In the genomic region with DNA sequence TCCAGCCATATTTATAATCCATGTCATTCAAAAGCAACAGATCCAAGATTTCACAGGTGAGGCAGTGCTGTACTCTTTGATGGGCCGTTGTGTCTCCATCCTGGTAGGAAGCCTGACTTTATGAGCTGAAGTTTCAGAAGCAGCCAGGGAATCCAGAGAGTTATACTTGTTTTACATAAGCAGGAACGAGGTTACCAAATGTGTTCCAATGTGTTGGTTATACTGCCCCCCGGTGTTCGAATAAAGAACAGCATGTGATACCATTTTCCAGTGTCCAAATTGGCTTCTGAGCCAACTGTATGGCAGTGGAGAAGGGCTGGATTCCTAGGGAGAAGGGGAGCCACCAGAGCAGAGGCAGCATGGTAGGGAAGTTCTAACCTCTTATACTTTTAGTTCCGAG, we compare ENCODE assay signal across 9 mouse cellular contexts. TPM values are rescaled to one million over a fixed set of nuclear protein-coding genes. Genes with fewer than 3 reads are reported as not detected.
DNase-seq lines count a peak whose midpoint lies in the region; ATAC-seq and TF ChIP-seq lines count a peak whose summit lies in the region.
"Had no signal": no experiment of that assay in that cellular context is flagged by ENCODE, and none has a peak within 500 bp of the region (broad histone marks: within the 10 kb centered on the region; RNA-seq: fewer than 3 reads in every experiment).

No protein-coding gene starts in this region.

- no peaks in the 10 kb centered on the region for H3K9me3 ChIP-seq in kidney, embryonic 16.5 days (ENCODE audit: low read length)
- H3K9me3 ChIP-seq in midbrain, embryonic 13.5 days = no peaks in the 10 kb centered on the region
- H3K9me3 ChIP-seq: embryonic facial prominence, embryonic 15.5 days had no signal

- ATAC-seq in kidney, embryonic 16.5 days (ENCODE audit: low FRiP score, low TSS enrichment) = no peak
- ATAC-seq in midbrain, embryonic 13.5 days = peak; percentile 24; the same call in 1 of the 2 replicates

- peak; percentile 43 for TF ChIP-seq CTCF in kidney, adult 2 months (conservative IDR thresholded peaks at IDR 0.05; ENCODE audit: insufficient read depth, insufficient read length, low read depth, low read length)
- TF ChIP-seq CTCF in left cerebral cortex, adult 2 months (IDR thresholded peaks at IDR 0.05) = peak; percentile 85

- TF ChIP-seq POLR2A in kidney, adult 2 months (IDR thresholded peaks at IDR 0.05; ENCODE audit: low read depth, low read length) = no peak

- H3K4me3 ChIP-seq in kidney, adult 2 months (ENCODE audit: insufficient read depth, low read depth, low read length) = no peak overlapping the region
- no peak overlapping the region for H3K4me3 ChIP-seq in kidney, embryonic 16.5 days (ENCODE audit: low read length)
- no peak overlapping the region for H3K4me3 ChIP-seq in left cerebral cortex, adult 2 months
- no peak overlapping the region for H3K4me3 ChIP-seq in midbrain, embryonic 13.5 days (replicated peaks)
- H3K4me3 ChIP-seq: embryonic facial prominence, embryonic 15.5 days had no signal

- no peaks in the 10 kb centered on the region for H3K36me3 ChIP-seq in kidney, adult 2 months (ENCODE audit: control insufficient read depth, insufficient read depth, low read length)
- H3K36me3 ChIP-seq in kidney, embryonic 16.5 days (ENCODE audit: insufficient read depth, low read length) = no peaks in the 10 kb centered on the region
- H3K36me3 ChIP-seq in midbrain, embryonic 13.5 days = no peaks in the 10 kb centered on the region
- no peaks in the 10 kb centered on the region for H3K36me3 ChIP-seq in splenic B cell, adult 2 months (ENCODE audit: control insufficient read depth, insufficient read depth, low read length, poor library complexity, severe bottlenecking)
- H3K36me3 ChIP-seq: embryonic facial prominence, embryonic 15.5 days had no signal

- intact Hi-C loops in heart, postnatal 14 days (cut with DNase I) = loop anchor here (1.0 to 2.0 kb wide), 2 partner anchors 184 to 359 kb away; no protein-coding TSS in a partner anchor
- intact Hi-C loops in left cerebral cortex, adult 2 months (cut with DNase I) = loop anchor here (1.0 to 2.0 kb wide), 3 partner anchors 184 to 359 kb away; no protein-coding TSS in a partner anchor

- H3K27ac ChIP-seq in kidney, adult 2 months (ENCODE audit: insufficient read depth, low read depth, low read length) = no peak overlapping the region
- no peak overlapping the region for H3K27ac ChIP-seq in kidney, embryonic 16.5 days (ENCODE audit: low read length)
- no peak overlapping the region for H3K27ac ChIP-seq in left cerebral cortex, adult 2 months
- H3K27ac ChIP-seq in midbrain, embryonic 13.5 days = no peak overlapping the region
- H3K27ac ChIP-seq: embryonic facial prominence, embryonic 15.5 days had no signal

- 7% methylated on average over 5 of the region's 5 CpGs for WGBS in kidney, adult 2 months
- WGBS in kidney, embryonic 16.5 days = 13% methylated on average over 5 of the region's 5 CpGs
- WGBS in midbrain, embryonic 13.5 days = 10% methylated on average over 5 of the region's 5 CpGs

- no peaks in the 10 kb centered on the region for H3K4me1 ChIP-seq in kidney, adult 2 months (ENCODE audit: control insufficient read depth, insufficient read depth, low read length)
- H3K4me1 ChIP-seq in kidney, embryonic 16.5 days (ENCODE audit: insufficient read depth, low read length) = no peaks in the 10 kb centered on the region
- H3K4me1 ChIP-seq in midbrain, embryonic 13.5 days (replicated peaks) = no peaks in the 10 kb centered on the region
- H3K4me1 ChIP-seq: embryonic facial prominence, embryonic 15.5 days had no signal

- peak; percentile 79 for DNase-seq in kidney, adult 2 months
- peak; percentile 81 for DNase-seq in adrenal gland, postnatal 10 days
- peak; percentile 81 for DNase-seq in embryo, embryonic 11 days
- DNase-seq in heart, postnatal 14 days = peak; percentile 62 to 76
- peak; percentile 64 to 73 for DNase-seq in left cerebral cortex, adult 2 months (ENCODE audit: extremely low spot score in 1 of 2, low spot score in 2 of 2)
- DNase-seq in splenic B cell, adult 2 months (ENCODE audit: low read depth, low spot score) = peak; percentile 82

- no peaks in the 10 kb centered on the region for H3K27me3 ChIP-seq in kidney, adult 2 months (replicated peaks; ENCODE audit: control insufficient read depth, insufficient read depth, low read length)
- H3K27me3 ChIP-seq in kidney, embryonic 16.5 days (ENCODE audit: insufficient read depth, low read length) = no peaks in the 10 kb centered on the region
- H3K27me3 ChIP-seq in midbrain, embryonic 13.5 days = no peaks in the 10 kb centered on the region
- no peaks in the 10 kb centered on the region for H3K27me3 ChIP-seq in splenic B cell, adult 2 months (ENCODE audit: control insufficient read depth, insufficient read depth, low read length, poor library complexity, severe bottlenecking)
- H3K27me3 ChIP-seq: embryonic facial prominence, embryonic 15.5 days had no signal

- H3K4me2 ChIP-seq in kidney, embryonic 16.5 days (replicated peaks; ENCODE audit: low read depth, low read length) = no peak overlapping the region
- H3K4me2 ChIP-seq in midbrain, embryonic 13.5 days (replicated peaks) = no peak overlapping the region
- H3K4me2 ChIP-seq: embryonic facial prominence, embryonic 15.5 days had no signal

- no peak overlapping the region for H3K9ac ChIP-seq in kidney, embryonic 16.5 days (replicated peaks; ENCODE audit: low read length)
- H3K9ac ChIP-seq in midbrain, embryonic 13.5 days (replicated peaks) = no peak overlapping the region
- H3K9ac ChIP-seq: embryonic facial prominence, embryonic 15.5 days had no signal

RNA-seq across cellular contexts. Expression of gene Znrf3, which starts 29.5 kb away (rescaled TPM):
- polyA plus RNA-seq in kidney, adult 2 months (2012; rRNA removed) = 6.2 and 7.7 TPM in 2 replicates
- polyA plus RNA-seq in kidney, embryonic 16.5 days (2015; fragmentation: Nextera tagmentation; extraction: Ambion mirVana) = 16.5 and 18.8 TPM in 2 replicates
- total RNA-seq in adrenal gland, postnatal 10 days (2021) = 10 to 100 TPM; 23.9 to 29.3 TPM
- total RNA-seq in heart, postnatal 14 days (2021) = 10 to 100 TPM; 10.4 to 12.6 TPM
- total RNA-seq in left cerebral cortex, adult 2 months (2021) = 10 to 100 TPM; 19.5 to 20.7 TPM
- 8.0 and 9.6 TPM in 2 replicates for polyA plus RNA-seq in midbrain, embryonic 13.5 days (2015; fragmentation: Nextera tagmentation; extraction: Ambion mirVana)

RNA-seq across cellular contexts. Expression of gene Xbp1, which starts 46.3 kb away (rescaled TPM):
- polyA plus RNA-seq in kidney, adult 2 months (2012; rRNA removed) = 99.8 and 102 TPM in 2 replicates
- polyA plus RNA-seq in kidney, embryonic 16.5 days (2015; fragmentation: Nextera tagmentation; extraction: Ambion mirVana) = 203 and 229 TPM in 2 replicates
- total RNA-seq in adrenal gland, postnatal 10 days (2021) = 100 to 1,000 TPM; 100 to 121 TPM
- 10 to 100 TPM; 50.8 to 65.3 TPM for total RNA-seq in heart, postnatal 14 days (2021)
- 100 to 1,000 TPM in 1 of 2 experiments, 10 to 100 TPM in 1; 96.6 to 121 TPM for total RNA-seq in left cerebral cortex, adult 2 months (2021)
- polyA plus RNA-seq in midbrain, embryonic 13.5 days (2015; fragmentation: Nextera tagmentation; extraction: Ambion mirVana) = 106 and 118 TPM in 2 replicates
